Mouse (Mus musculus): ENCODE measurements around the gene Meis2. TPM values are rescaled to one million over a fixed set of nuclear protein-coding genes. Genes with fewer than 3 reads are reported as not detected.

Meis2 gene
- total RNA-seq, 2 experiments from 2014 or later, result 1.5 to 2.0 TPM

DNA sequence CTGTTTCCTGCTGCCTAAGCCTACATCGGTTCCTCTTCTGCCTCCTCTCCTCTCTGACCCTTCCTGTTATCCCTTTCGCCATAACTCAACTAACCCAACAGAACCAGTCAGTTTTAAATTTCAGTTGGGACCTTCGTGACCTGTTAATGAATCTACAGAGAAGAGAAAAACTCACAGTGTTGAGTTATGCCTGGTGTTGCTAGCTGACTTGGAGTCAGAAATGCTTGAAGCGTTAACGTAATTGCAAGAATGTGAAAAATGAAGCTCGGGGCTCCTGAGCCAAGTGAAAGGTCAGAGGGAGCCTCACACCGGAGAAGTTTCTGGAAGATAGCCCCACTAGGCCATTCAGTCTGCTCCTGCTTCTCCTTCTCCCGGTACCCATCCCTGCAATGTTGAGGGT is 18.3 kb downstream of the Meis2 start:
- DNase-seq, result no peak

- DNase-seq, result no peak
Measured at GRCm38 (mm10) chr2:116045048-116045447, 20.6 kb downstream of the Meis2 start.

DNA sequence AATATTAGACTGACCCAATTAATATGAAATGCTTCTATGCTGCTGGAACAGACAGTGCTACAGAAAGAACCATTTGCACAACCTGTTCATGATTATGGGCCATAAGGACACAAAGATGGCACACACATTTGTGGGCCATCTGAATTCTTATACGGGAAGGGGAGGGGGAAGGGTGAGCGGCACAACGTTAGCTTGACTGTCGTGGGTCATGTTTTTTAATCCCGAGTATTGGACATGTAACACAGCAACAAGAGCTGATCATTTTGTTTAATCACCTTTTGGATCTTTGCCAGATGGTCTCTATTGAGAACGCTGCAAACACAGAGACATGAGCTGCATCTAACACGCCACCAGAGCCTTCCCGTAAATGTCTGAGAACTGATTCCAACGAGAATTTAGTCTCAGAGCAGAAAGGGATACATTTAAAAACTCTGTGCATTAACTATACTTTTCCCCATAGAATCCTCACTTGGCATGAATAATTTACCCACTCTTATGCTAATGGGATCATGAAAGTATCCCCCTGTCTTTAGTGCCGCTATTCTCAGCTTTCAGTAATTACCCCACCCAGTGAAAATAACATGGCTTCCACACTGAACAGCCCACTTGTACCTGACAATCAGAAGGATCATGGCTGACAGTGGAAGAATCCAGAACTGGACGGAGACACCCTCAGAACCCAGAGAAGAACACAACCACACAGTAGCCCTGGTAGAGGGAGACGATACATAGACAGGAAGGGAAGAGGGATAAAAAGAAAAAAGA is 22.5 kb downstream of the Meis2 start:
- DNase-seq, result no peak

- no peak for DNase-seq
Measured at GRCm38 (mm10) chr2:116042447-116042846, 23.2 kb downstream of the Meis2 start.

DNA sequence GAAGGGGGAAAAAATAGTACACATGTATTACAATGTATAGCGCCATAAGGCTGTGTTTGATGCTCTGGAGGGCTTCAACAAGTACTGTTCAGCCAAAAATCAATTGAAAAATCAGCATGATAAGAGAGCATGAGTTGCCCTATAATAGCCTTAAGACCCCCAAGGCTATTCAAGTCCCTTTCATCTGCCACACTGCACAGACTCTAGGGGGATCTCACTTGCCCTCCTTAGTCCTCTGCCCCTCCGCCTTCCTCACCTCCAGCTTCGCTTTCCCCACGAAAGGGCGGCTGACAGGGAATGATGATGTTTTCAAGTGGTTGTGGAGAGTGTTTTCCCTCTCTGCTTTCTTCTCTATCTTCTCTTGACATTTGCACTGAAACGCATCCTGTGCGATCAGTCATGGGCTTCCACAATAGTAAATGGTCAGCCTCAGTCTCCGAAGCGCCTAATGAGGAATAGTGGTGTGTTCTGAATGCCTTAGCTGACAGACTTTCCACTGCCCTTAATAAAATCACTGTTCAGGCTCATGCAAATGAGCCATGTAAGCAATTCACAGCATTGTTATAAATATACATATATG is 23.9 kb downstream of the Meis2 start:
- DNase-seq, result no peak

DNA sequence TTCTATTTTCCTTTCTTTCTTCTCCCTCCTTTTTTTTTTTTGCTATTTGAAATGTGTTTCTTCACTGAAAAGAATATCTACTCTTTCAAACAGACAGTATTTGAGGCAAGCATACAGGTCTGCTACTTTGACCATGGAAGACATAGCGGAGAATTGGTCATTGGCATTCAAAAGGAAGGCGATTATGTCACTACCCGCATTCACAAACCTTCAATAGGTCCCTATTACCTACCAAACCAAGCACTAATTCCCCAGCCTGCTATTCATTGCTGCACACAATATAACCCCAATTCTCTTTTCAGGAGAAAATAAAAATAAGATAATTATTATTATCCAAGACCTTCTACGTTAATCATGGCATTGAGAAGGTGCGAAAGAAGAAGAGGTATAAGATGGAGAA is 30.3 kb downstream of the Meis2 start:
- no peak for DNase-seq

DNA sequence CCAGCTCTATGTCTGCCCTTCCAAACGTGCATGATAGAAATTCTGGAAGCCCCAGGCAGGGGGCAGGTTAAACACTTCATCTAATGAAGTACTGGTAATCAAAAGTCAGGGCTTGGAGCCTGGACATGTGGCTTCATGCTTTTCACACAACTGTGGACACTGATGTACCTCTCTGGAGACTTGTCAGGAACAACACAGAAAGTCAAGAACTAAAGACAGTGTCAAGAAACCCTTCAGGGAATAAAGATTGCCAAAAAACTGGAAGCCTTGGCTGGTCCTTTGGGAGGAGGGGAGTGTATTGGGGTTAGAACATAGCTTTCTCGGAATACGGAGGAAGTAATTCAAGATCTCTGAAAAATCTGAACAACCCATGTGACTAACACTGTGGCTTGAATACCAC is 37.5 kb downstream of the Meis2 start:
- no peak for DNase-seq

- DNase-seq, result no peak
Measured at GRCm38 (mm10) chr2:116022876-116023275, 42.8 kb downstream of the Meis2 start.

GRCm38 (mm10) chr2:116021931-116022330 is 43.7 kb downstream of the Meis2 start:
- no peak for DNase-seq

- DNase-seq, result no peak
Measured at GRCm38 (mm10) chr2:116021046-116021445, 44.6 kb downstream of the Meis2 start.

DNA sequence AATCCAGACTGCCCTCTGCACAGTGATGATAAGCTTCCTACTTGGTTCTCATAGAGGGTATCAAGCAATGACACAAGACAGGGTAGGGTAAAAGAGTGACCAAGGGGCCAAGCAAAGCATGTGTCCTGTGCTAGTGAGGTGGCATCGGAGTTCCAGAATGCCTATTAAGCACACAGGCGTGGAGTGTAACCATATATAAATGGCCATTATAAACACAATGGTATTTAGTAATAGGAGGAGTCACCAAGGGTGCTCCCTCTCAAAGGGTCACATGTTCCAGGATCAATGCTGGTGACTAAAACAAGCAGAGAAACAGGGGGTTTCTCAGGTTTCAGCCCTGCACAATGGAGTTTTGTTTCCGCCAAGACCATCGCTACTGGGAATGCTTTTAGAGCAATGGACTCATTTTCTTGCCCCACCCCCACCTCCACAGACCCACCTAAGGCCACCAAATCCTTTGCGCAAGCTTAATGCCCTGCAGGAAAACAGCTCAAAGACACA is 45.1 kb downstream of the Meis2 start:
- DNase-seq, result no peak

GRCm38 (mm10) chr2:116019959-116020358 is 45.7 kb downstream of the Meis2 start:
- DNase-seq, result no peak

- no peak for DNase-seq
Measured at GRCm38 (mm10) chr2:116019466-116019794, 46.2 kb downstream of the Meis2 start.

DNA sequence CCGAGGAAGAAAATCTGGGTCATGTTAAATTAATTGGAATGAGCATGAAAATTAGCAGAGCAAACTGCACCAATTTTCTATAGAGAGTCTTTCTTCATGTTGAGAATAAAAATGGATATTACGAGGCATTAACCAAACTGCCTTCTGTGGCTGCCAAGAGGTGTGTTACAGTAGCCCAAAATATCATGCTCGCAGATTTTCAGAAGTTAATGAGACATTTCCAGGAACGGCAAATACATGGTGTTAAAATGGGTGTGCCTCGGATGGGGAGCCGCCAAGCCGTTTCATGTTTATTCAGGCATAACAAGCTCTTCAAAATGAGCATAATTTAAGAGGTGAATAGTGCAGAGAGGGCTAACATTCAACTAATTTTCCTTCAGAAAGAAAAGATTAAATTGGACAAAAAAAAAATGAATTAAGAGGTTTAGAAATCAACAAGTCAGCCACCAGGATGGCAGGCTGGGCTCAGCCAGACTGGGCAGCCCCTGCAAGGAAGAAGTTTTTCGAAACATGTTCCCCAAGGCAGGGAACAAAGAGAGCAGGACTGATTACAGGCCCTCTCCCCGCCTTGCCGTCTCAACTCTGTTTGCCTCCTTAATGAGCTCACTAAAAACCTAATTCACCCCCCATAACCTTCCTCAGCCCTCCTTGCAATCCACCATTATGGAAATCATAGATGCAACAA is 46.7 kb downstream of the Meis2 start:
- no peak for DNase-seq

- no peak for DNase-seq
Measured at GRCm38 (mm10) chr2:116015520-116015919, 50.1 kb downstream of the Meis2 start.

DNA sequence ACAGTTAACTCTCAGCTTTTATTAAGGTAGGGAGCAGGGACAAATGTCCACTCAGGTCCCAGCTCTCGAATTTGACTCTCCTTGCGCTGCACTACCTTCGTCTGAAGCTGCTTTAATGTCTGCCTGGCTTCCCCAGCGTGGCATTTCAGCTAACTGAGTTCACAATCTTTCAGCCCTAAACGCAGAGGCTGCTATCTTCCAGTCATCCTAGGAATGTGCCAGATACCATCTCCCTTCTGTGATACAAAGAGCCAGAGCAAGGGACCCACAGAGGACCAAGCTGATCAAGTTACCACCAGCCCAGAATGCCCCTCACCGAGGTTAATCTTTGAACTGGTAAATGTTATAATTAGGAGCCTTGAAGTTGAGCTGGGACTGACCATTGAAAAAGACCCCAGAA is 55.2 kb downstream of the Meis2 start:
- DNase-seq, result no peak

DNA sequence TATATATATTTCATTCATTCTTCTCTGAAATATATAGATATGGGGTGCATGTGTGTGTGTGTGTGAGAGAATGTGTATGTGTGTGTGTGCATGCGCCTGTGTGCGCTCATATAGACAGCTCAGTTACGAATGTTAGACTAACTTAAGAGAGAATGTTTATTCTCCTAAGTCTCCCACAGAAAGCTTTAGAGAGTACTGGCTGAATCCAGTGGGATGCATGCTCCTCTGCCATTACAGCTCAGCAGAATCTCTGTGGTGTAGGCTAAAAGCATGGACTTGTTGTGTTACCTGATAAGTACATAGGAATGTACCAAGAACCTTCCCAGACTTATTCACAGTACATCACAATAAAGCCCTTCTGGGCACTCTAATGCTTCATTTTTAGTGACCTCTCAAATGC is 55.6 kb downstream of the Meis2 start:
- DNase-seq, result no peak

- no peak for DNase-seq
Measured at GRCm38 (mm10) chr2:116009097-116009970, 56.3 kb downstream of the Meis2 start.

GRCm38 (mm10) chr2:116002354-116002753 is 63.3 kb downstream of the Meis2 start:
- no peak for DNase-seq

- DNase-seq, result no peak
Measured at GRCm38 (mm10) chr2:116001352-116002138, 64.1 kb downstream of the Meis2 start.

GRCm38 (mm10) chr2:116000514-116000913 is 65.1 kb downstream of the Meis2 start:
- DNase-seq, result no peak

GRCm38 (mm10) chr2:115998802-115999201 is 66.8 kb downstream of the Meis2 start:
- DNase-seq, result no peak
